Mouse (Mus musculus): ENCODE measurements around the gene Slc27a1. TPM values are rescaled to one million over a fixed set of nuclear protein-coding genes. Genes with fewer than 3 reads are reported as not detected.
A peak's percentile ranks its signal among the peaks of the same experiment; 100 is the strongest.

Slc27a1 gene
- polyA plus RNA-seq, 1 experiment = 57.5 TPM

GRCm38 (mm10) chr8:71558958-71559690 lies 9.6 kb upstream of the Slc27a1 start:
- Histone ChIP-seq H3K4me3 (ENCODE audit: insufficient read depth, poor library complexity, severe bottlenecking) (no peak overlapping the region), H3ac (ENCODE audit: control insufficient read depth, insufficient read length, low read depth) (no peak overlapping the region), H3K79me2 (ENCODE audit: control insufficient read depth, insufficient read depth) (no peaks in the 10 kb centered on the region), H3K36me3 (ENCODE audit: control insufficient read depth, insufficient read depth) (no peaks in the 10 kb centered on the region), H3K27me3 (ENCODE audit: control insufficient read depth, insufficient read depth, insufficient read length) (peaks cover 25% of the 10 kb centered on the region), H3K79me3 (ENCODE audit: low read depth) (no peaks in the 10 kb centered on the region)
- TF ChIP-seq CTCF (IDR thresholded peaks at IDR 0.05; ENCODE audit: control insufficient read depth, insufficient read depth, insufficient read length) (no peak), USF1 (IDR thresholded peaks at IDR 0.05; ENCODE audit: low read depth) (no peak), MYOG (IDR thresholded peaks at IDR 0.05; ENCODE audit: control insufficient read depth, extremely low read depth, insufficient read length) (no peak), FOSL1 (IDR thresholded peaks at IDR 0.05; ENCODE audit: insufficient read depth, low read length, poor library complexity, severe bottlenecking) (no peak), MAX (IDR thresholded peaks at IDR 0.05) (no peak), MYOD1 (IDR thresholded peaks at IDR 0.05; ENCODE audit: control insufficient read depth, insufficient read length, low read depth) (no peak)

- no peak overlapping the region for H3ac ChIP-seq (ENCODE audit: control insufficient read depth, insufficient read length, low read depth)
- H3K79me2 ChIP-seq (ENCODE audit: control insufficient read depth, insufficient read depth) = no peaks in the 10 kb centered on the region
- H3K79me3 ChIP-seq (ENCODE audit: low read depth) = no peaks in the 10 kb centered on the region
- H3K36me3 ChIP-seq (ENCODE audit: control insufficient read depth, insufficient read depth) = no peaks in the 10 kb centered on the region
- no peak overlapping the region for H3K4me3 ChIP-seq (ENCODE audit: insufficient read depth, poor library complexity, severe bottlenecking)
- peaks cover 25% of the 10 kb centered on the region for H3K27me3 ChIP-seq (ENCODE audit: control insufficient read depth, insufficient read depth, insufficient read length)
- TF ChIP-seq MAX (IDR thresholded peaks at IDR 0.05) (no peak), USF1 (IDR thresholded peaks at IDR 0.05; ENCODE audit: low read depth) (no peak), MYOG (IDR thresholded peaks at IDR 0.05; ENCODE audit: control insufficient read depth, extremely low read depth, insufficient read length) (no peak), MYOD1 (IDR thresholded peaks at IDR 0.05; ENCODE audit: control insufficient read depth, insufficient read length, low read depth) (no peak), FOSL1 (IDR thresholded peaks at IDR 0.05; ENCODE audit: insufficient read depth, low read length, poor library complexity, severe bottlenecking) (no peak), CTCF (IDR thresholded peaks at IDR 0.05; ENCODE audit: control insufficient read depth, insufficient read depth, insufficient read length) (no peak), CEBPB (IDR thresholded peaks at IDR 0.05; ENCODE audit: low read depth) (no peak)
Observed at GRCm38 (mm10) chr8:71560071-71560470, 8.6 kb upstream of the Slc27a1 start.

DNA sequence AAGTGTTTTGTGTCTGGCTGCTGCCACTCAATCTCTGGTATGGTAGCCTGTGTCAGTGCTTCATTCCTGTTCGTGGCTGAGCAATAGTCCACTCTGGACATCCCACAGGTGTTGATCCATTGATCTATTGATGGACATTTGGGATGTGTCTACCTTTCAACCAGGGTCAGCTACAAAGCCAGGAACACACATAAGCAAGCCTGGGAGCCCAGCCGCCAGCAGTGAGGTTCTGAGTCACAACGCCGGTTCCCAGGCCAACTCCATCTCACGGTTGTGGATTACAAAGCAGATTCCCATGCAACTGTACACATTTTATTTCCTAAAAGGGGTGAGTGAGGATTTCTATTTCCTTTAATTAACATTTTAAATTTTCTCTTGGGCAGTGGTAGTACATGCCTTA lies 7.9 kb upstream of the Slc27a1 start:
- Histone ChIP-seq H3K79me2 (ENCODE audit: control insufficient read depth, insufficient read depth) (no peaks in the 10 kb centered on the region), H3K36me3 (ENCODE audit: control insufficient read depth, insufficient read depth) (no peaks in the 10 kb centered on the region), H3K79me3 (ENCODE audit: low read depth) (no peaks in the 10 kb centered on the region), H3K4me3 (ENCODE audit: insufficient read depth, poor library complexity, severe bottlenecking) (no peak overlapping the region), H3K27me3 (ENCODE audit: control insufficient read depth, insufficient read depth, insufficient read length) (peaks cover 21% of the 10 kb centered on the region), H3ac (ENCODE audit: control insufficient read depth, insufficient read length, low read depth) (no peak overlapping the region)
- no peak for TF ChIP-seq MYOD1 (IDR thresholded peaks at IDR 0.05; ENCODE audit: control insufficient read depth, insufficient read length, low read depth)
- TF ChIP-seq MYOG (IDR thresholded peaks at IDR 0.05; ENCODE audit: control insufficient read depth, extremely low read depth, insufficient read length) = no peak
- TF ChIP-seq FOSL1 (IDR thresholded peaks at IDR 0.05; ENCODE audit: insufficient read depth, low read length, poor library complexity, severe bottlenecking) = no peak
- TF ChIP-seq MAX (IDR thresholded peaks at IDR 0.05) = no peak
- no peak for TF ChIP-seq USF1 (IDR thresholded peaks at IDR 0.05; ENCODE audit: low read depth)

- Histone ChIP-seq H3K4me3 (ENCODE audit: insufficient read depth, poor library complexity, severe bottlenecking) (no peak overlapping the region), H3K79me2 (ENCODE audit: control insufficient read depth, insufficient read depth) (no peaks in the 10 kb centered on the region), H3K27me3 (ENCODE audit: control insufficient read depth, insufficient read depth, insufficient read length) (peaks cover 19% of the 10 kb centered on the region), H3ac (ENCODE audit: control insufficient read depth, insufficient read length, low read depth) (no peak overlapping the region), H3K79me3 (ENCODE audit: low read depth) (no peaks in the 10 kb centered on the region), H3K36me3 (ENCODE audit: control insufficient read depth, insufficient read depth) (no peaks in the 10 kb centered on the region)
- TF ChIP-seq USF1 (IDR thresholded peaks at IDR 0.05; ENCODE audit: low read depth) = no peak
- TF ChIP-seq MYOG (IDR thresholded peaks at IDR 0.05; ENCODE audit: control insufficient read depth, extremely low read depth, insufficient read length) = no peak
Observed at GRCm38 (mm10) chr8:71561401-71561800, 7.3 kb upstream of the Slc27a1 start.

DNA sequence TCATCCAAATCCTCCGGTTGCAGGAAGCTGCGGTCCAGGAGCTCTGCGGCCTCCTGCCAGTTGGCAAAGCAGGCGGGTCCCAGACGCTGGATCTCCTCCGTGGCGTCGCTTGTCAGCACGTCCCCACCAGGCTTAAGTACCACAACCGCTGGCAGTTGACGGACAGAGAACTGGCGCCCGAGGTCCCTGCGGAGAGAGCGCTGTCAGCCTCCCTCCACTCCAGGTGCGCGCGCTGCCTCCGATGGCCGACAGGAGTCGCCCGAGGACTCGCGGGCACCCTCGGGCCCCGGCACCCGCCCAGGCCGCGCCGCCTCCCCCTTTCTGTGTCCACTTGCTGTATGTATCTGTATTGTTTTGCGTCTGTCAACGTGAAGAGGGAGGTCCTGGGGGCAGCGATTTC lies 5.9 kb upstream of the Slc27a1 start:
- TF ChIP-seq MYOD1 (IDR thresholded peaks at IDR 0.05; ENCODE audit: control insufficient read depth, insufficient read length, low read depth) (no peak), CTCF (IDR thresholded peaks at IDR 0.05; ENCODE audit: control insufficient read depth, insufficient read depth, insufficient read length) (peak; percentile 98)
- Histone ChIP-seq H3K79me2 (ENCODE audit: control insufficient read depth, insufficient read depth) (no peaks in the 10 kb centered on the region), H3K4me3 (ENCODE audit: insufficient read depth, poor library complexity, severe bottlenecking) (no peak overlapping the region), H3ac (ENCODE audit: control insufficient read depth, insufficient read length, low read depth) (no peak overlapping the region), H3K36me3 (ENCODE audit: control insufficient read depth, insufficient read depth) (no peaks in the 10 kb centered on the region), H3K79me3 (ENCODE audit: low read depth) (no peaks in the 10 kb centered on the region), H3K27me3 (ENCODE audit: control insufficient read depth, insufficient read depth, insufficient read length) (peaks cover 10% of the 10 kb centered on the region)

DNA sequence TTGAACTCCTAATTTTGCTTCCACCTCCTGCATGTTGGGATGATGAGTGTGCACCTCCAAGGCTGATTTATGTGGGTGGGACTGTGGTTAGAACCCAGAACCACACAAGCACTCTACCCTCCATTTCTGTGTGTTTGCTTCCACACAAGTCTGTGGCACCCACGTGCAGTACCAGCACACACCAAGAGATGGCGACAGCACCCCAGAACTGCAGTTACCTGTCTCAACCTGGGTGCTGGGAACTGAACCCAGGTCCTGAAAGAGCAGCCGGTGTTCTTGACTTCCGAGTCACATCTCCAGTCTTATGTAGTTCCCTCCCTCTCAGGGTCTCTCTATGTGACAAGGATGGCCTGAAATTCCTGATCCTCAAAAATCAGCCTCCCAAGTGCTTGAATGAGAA lies 4.7 kb upstream of the Slc27a1 start:
- H3ac ChIP-seq (ENCODE audit: control insufficient read depth, insufficient read length, low read depth) = no peak overlapping the region
- no peaks in the 10 kb centered on the region for H3K27me3 ChIP-seq (ENCODE audit: control insufficient read depth, insufficient read depth, insufficient read length)
- no peaks in the 10 kb centered on the region for H3K79me3 ChIP-seq (ENCODE audit: low read depth)
- TF ChIP-seq MYOD1 (IDR thresholded peaks at IDR 0.05; ENCODE audit: control insufficient read depth, insufficient read length, low read depth) (no peak), CTCF (IDR thresholded peaks at IDR 0.05; ENCODE audit: control insufficient read depth, insufficient read depth, insufficient read length) (no peak), MYOG (IDR thresholded peaks at IDR 0.05; ENCODE audit: control insufficient read depth, extremely low read depth, insufficient read length) (no peak)
- no peaks in the 10 kb centered on the region for H3K36me3 ChIP-seq (ENCODE audit: control insufficient read depth, insufficient read depth)
- H3K79me2 ChIP-seq (ENCODE audit: control insufficient read depth, insufficient read depth) = no peaks in the 10 kb centered on the region
- H3K4me3 ChIP-seq (ENCODE audit: insufficient read depth, poor library complexity, severe bottlenecking) = no peak overlapping the region

Measured in C2C12 (cell line).